Mouse (Mus musculus): ENCODE results near the gene Uts2b. TPM values are rescaled to one million over a fixed set of nuclear protein-coding genes. Genes with fewer than 3 reads are reported as not detected.

The Uts2b gene
- total and polyA plus RNA-seq, 3 experiments = not detected

- TF ChIP-seq KAT2A (conservative IDR thresholded peaks at IDR 0.05; ENCODE audit: low read depth, low read length) (no peak), TBP (IDR thresholded peaks at IDR 0.05; ENCODE audit: low read depth, low read length) (0 out of 2 replicates have a peak, but pooled peaks have one; percentile 31), ZNF384 (IDR thresholded peaks at IDR 0.05; ENCODE audit: low read depth, low read length) (no peak), MEF2A (IDR thresholded peaks at IDR 0.05; ENCODE audit: extremely low read depth, insufficient replicate concordance, low read depth, low read length, poor library complexity, severe bottlenecking) (no peak)
These were observed 17.9 kb upstream of the Uts2b start (continued) for GRCm38 (mm10) chr16:27387634-27388611.

DNA sequence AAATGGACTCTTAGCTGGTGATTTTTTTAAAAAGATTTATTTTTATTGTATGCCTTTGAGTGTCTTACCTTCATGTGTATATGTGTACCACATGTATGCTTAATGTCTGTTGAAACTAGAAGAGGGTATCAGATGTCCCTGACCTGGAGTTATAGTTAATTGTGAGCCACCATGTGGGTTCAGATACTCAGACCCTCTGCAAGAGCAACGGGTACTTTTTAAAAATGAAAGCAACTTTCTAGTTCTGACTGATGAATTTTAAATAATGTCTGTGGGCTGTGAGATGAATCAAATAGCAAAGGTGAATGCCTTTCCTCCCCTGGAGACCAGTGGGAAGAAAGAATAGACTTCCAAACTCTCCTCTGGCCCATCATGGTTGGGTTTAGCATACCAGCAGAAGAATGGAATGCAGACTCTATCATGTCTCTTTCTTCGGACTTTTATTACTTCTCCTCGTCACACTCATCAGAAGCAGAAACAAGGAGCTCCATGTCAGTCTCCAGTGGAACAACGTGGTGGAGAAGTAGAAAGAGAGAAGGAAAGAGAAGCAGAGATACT is 16.9 kb upstream of the Uts2b start:
- no peak overlapping the region for H3K9ac ChIP-seq (ENCODE audit: control insufficient read depth, low read depth, low read length, poor library complexity, severe bottlenecking)
- H3K27ac ChIP-seq (ENCODE audit: control insufficient read depth, low read depth, low read length) = no peak overlapping the region
- peaks cover 0 to 14% of the 10 kb centered on the region in 2 experiments; a peak in 2 of 4 replicates for H3K36me3 ChIP-seq (ENCODE audit: control insufficient read depth in 1 of 2, insufficient read depth in 2 of 2, low read length in 2 of 2)
- no peaks in the 10 kb centered on the region for H3K27me3 ChIP-seq (ENCODE audit: control insufficient read depth in 1 of 2, insufficient read depth in 2 of 2, low read length in 2 of 2)
- DNase-seq (ENCODE audit: low read depth, low spot score) = no peak
- peaks cover 21% of the 10 kb centered on the region for H3K79me2 ChIP-seq (ENCODE audit: control insufficient read depth, insufficient read depth, low read length, poor library complexity)
- no peak overlapping the region for H3K4me3 ChIP-seq (ENCODE audit: control insufficient read depth in 1 of 2, insufficient read depth in 1 of 2, low read depth in 2 of 2, low read length in 2 of 2)
- peaks cover 0 to 11% of the 10 kb centered on the region in 2 experiments; a peak in 1 of 4 replicates for H3K4me1 ChIP-seq (ENCODE audit: control insufficient read depth in 1 of 2, insufficient read depth in 2 of 2, low read length in 2 of 2)
- H3K9me3 ChIP-seq (replicated peaks; ENCODE audit: insufficient read depth, low read length) = no peaks in the 10 kb centered on the region
- TF ChIP-seq SIN3A (IDR thresholded peaks at IDR 0.05; ENCODE audit: low read length) (no peak), USF1 (IDR thresholded peaks at IDR 0.05; ENCODE audit: low read depth, low read length) (no peak), ETS1 (IDR thresholded peaks at IDR 0.05; ENCODE audit: low read depth, low read length) (no peak), CHD1 (IDR thresholded peaks at IDR 0.05; ENCODE audit: low read depth, low read length) (no peak), SMC3 (IDR thresholded peaks at IDR 0.05; ENCODE audit: low read depth, low read length) (no peak), MAX (IDR thresholded peaks at IDR 0.05; ENCODE audit: low read length) (no peak), JUND (IDR thresholded peaks at IDR 0.05; ENCODE audit: low read depth, low read length) (no peak), MEF2A (IDR thresholded peaks at IDR 0.05; ENCODE audit: extremely low read depth, insufficient replicate concordance, low read depth, low read length, poor library complexity, severe bottlenecking) (no peak), CHD2 (IDR thresholded peaks at IDR 0.05; ENCODE audit: low read length) (no peak), KAT2A (conservative IDR thresholded peaks at IDR 0.05; ENCODE audit: low read depth, low read length) (no peak), ZC3H11A (IDR thresholded peaks at IDR 0.05; ENCODE audit: low read depth, low read length) (no peak), MXI1 (IDR thresholded peaks at IDR 0.05; ENCODE audit: low read depth, low read length) (no peak), TAL1 (IDR thresholded peaks at IDR 0.05; ENCODE audit: low read length) (no peak), CTCF (IDR thresholded peaks at IDR 0.05 in 2 of 3, conservative IDR thresholded peaks at IDR 0.05 in 1 of 3; ENCODE audit: control insufficient read depth in 1 of 3, insufficient read depth in 1 of 3, low read depth in 2 of 3, low read length in 3 of 3, poor library complexity in 1 of 3, severe bottlenecking in 1 of 3) (no peak), MAZ (IDR thresholded peaks at IDR 0.05; ENCODE audit: low read depth, low read length) (no peak), TBP (IDR thresholded peaks at IDR 0.05; ENCODE audit: low read depth, low read length) (no peak), ELF1 (IDR thresholded peaks at IDR 0.05; ENCODE audit: low read depth, low read length) (no peak), EP300 (IDR thresholded peaks at IDR 0.05; ENCODE audit: low read depth in 1 of 2, low read length in 2 of 2) (no peak)

Data from MEL (cell line).